Mouse (Mus musculus) myocyte (in vitro differentiated cells): ENCODE data around the gene Cltrn.

Source experiments
- CEBPB ChIP-seq: IDR thresholded peaks from 2 replicates; pipeline ENCODE4 v1.6.1; 2011; ENCODE audit warnings: mild to moderate bottlenecking, moderate library complexity; ENCODE audit not compliant: poor library complexity, insufficient read depth, severe bottlenecking
- E2F4 ChIP-seq: IDR thresholded peaks from one replicate; pipeline ENCODE4 v1.6.1; 2011; ENCODE audit warnings: mild to moderate bottlenecking, control low read depth, moderate library complexity; ENCODE audit not compliant: insufficient read depth
- MAX ChIP-seq: IDR thresholded peaks from one replicate; pipeline ENCODE4 v1.6.1; 2011; ENCODE audit warnings: low read depth, mild to moderate bottlenecking, control low read depth
- MYOD1 ChIP-seq, 3 experiments: IDR thresholded peaks; one replicate each; pipeline ENCODE4 v1.6.1; 2011; ENCODE audit warnings: control low read depth in 2 of 3, low read depth in 2 of 3, mild to moderate bottlenecking in 2 of 3, moderate library complexity in 1 of 3; ENCODE audit not compliant: insufficient read length in 2 of 3, control insufficient read depth in 1 of 3
- MYOG ChIP-seq, 3 experiments: IDR thresholded peaks; one replicate each; pipeline ENCODE4 v1.6.1; 2011; ENCODE audit warnings: control low read depth in 2 of 3, low read depth in 2 of 3, mild to moderate bottlenecking in 2 of 3; ENCODE audit not compliant: insufficient read length in 2 of 3, control insufficient read depth in 1 of 3, insufficient read depth in 1 of 3
- POLR2A ChIP-seq: IDR thresholded peaks from one replicate; pipeline ENCODE4 v1.6.1; 2011; ENCODE audit warnings: low read depth, mild to moderate bottlenecking, control low read depth, moderate library complexity; ENCODE audit not compliant: insufficient read length
- POLR2AphosphoS2 ChIP-seq: IDR thresholded peaks from one replicate; pipeline ENCODE4 v1.6.1; 2011; ENCODE audit warnings: low read depth, control low read depth; ENCODE audit not compliant: insufficient read length
- REST ChIP-seq: IDR thresholded peaks from one replicate; pipeline ENCODE4 v1.6.1; 2011; ENCODE audit warnings: mild to moderate bottlenecking, control low read depth, moderate library complexity; ENCODE audit not compliant: insufficient read depth, insufficient read length
- SRF ChIP-seq: IDR thresholded peaks from one replicate; pipeline ENCODE4 v1.6.1; 2011; ENCODE audit warnings: low read depth; ENCODE audit not compliant: control insufficient read depth, insufficient read length
- TCF12 ChIP-seq: IDR thresholded peaks from one replicate; pipeline ENCODE4 v1.6.1; 2011; ENCODE audit warnings: mild to moderate bottlenecking, control low read depth; ENCODE audit not compliant: poor library complexity, insufficient read depth, severe bottlenecking
- TCF3 ChIP-seq: IDR thresholded peaks from one replicate; pipeline ENCODE4 v1.6.1; 2011; ENCODE audit warnings: low read depth, control low read depth; ENCODE audit not compliant: insufficient read length
- USF1 ChIP-seq: IDR thresholded peaks from one replicate; pipeline ENCODE4 v1.6.1; 2011; ENCODE audit warnings: low read depth, mild to moderate bottlenecking, control low read depth, moderate library complexity

GRCm38 (mm10) chrX:164066185-164066584 is 22.4 kb upstream of the Cltrn start:
- TF ChIP-seq POLR2A (no peak), USF1 (no peak), MAX (no peak), MYOD1 (IDR thresholded peaks at IDR 0.05; ENCODE audit: control insufficient read depth in 1 of 3, insufficient read length in 2 of 3, low read depth in 2 of 3) (no peak), REST (no peak), TCF12 (no peak), TCF3 (no peak), POLR2AphosphoS2 (no peak), E2F4 (no peak), MYOG (IDR thresholded peaks at IDR 0.05; ENCODE audit: control insufficient read depth in 1 of 3, insufficient read depth in 1 of 3, insufficient read length in 2 of 3, low read depth in 2 of 3) (no peak), SRF (no peak), CEBPB (no peak)
